Mouse (Mus musculus): ENCODE measurements around the gene Cabp4.
"Not testable (repeated sequence)": the region's sequence is repeated elsewhere in the genome, so short reads cannot be mapped to it uniquely, and the experiment has no call there.

The Cabp4 gene

DNA sequence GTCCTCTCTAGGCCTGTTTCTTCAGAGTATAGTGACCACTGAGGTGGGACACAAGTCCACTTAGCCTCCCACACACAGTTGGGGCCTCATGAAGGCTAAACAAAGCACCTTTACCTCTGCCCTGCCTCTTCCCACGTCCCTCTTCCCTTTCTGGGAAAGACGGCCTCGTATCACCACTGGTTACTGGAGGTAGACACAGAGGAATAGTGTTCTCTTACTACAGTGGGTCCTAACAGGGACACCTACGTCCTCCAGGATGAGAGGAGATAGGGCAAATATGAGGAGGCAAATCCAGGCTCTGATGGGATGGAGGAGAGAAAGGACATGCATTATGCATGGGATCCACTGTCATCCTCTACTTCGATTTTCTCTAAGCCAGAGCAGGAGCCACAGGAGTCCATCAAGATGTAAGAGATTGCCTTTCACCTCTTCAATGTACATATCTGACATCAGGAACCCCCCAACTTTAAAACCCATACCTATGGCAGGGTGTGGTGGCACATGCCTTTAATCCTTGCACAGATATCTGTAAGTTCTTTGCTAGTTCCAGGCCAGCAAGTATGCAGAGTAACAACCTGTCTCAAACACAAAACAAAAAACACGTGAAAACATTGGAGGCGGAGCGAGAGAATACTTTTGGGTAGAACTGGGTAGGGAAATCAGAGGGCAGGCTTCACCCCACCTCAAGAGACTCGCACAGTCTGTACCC, 4.1 kb upstream of the Cabp4 start:
- no peak for DNase-seq (ENCODE audit: low spot score in 2 of 2)

DNA sequence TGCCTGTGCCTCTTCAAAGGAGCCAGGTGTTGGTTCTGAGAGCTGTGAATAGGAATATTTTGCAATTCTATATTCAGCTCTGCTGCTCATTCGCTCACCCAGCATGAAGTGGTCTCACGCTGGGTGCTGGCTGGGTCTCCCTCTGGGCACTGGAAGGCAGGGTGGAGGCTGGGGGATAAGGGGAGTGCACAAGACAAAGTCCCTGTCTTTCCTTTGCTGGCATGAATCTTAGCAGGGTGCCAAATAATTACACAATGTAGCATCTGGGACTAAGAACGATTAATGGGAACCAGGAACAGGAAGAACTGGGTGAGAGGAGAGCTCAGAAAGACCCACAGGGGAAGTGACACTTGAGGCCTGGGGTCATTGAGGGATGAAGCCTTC, 3.2 kb upstream of the Cabp4 start:
- no peak for DNase-seq (ENCODE audit: low spot score in 2 of 2)

DNA sequence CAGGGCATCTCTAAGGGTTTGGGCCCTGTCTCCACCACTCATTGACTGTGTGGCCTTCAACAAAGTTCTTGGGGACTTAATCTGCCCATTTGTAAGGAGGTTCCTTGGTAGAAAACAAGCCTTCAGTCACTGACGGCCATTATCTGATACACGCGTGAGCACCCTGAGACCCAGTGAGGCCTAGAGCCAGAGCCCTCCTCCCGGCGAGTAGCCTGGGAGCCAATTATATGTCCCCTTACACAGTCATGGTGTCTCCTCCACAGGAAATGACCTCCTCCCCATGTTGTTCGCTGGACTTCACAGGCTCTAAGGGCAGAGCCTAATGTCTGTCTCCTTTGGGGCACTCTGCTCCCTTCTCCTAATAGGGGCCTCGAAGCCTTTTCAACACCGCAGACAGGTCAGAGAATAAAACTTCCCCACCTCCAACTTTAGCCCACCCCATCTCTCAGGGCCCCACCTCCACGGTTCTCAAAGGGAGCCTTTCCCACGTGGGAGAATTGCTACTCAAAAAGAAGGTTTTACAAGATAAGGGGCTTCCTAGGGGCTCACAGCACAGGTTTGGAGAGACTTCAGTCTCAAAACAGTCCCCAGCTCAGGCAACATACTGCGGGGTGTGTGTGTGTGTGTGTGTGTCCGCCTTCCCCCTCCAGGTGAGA, 2.7 kb upstream of the Cabp4 start:
- no peak for DNase-seq (ENCODE audit: low spot score in 2 of 2)

DNA sequence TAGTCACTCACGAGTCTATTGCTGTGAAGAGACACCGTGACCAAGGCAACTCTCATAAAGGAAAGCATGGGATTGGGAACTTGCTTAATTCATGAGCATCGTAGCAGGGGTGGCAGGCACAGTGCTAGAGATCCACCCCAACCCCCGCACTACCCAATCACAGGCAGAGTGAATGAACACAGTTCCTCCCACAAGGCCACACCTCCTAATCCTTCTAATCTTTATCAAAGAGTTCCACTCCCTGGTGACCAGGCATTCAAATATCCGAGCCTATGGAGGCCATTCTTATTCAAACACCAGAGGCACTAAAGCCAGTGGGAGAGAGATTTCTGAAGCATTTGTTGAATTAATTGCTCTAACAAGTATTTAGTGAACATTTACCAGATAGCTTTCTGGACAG, 2.1 kb upstream of the Cabp4 start:
- DNase-seq (ENCODE audit: low spot score in 2 of 2), result no peak

DNA sequence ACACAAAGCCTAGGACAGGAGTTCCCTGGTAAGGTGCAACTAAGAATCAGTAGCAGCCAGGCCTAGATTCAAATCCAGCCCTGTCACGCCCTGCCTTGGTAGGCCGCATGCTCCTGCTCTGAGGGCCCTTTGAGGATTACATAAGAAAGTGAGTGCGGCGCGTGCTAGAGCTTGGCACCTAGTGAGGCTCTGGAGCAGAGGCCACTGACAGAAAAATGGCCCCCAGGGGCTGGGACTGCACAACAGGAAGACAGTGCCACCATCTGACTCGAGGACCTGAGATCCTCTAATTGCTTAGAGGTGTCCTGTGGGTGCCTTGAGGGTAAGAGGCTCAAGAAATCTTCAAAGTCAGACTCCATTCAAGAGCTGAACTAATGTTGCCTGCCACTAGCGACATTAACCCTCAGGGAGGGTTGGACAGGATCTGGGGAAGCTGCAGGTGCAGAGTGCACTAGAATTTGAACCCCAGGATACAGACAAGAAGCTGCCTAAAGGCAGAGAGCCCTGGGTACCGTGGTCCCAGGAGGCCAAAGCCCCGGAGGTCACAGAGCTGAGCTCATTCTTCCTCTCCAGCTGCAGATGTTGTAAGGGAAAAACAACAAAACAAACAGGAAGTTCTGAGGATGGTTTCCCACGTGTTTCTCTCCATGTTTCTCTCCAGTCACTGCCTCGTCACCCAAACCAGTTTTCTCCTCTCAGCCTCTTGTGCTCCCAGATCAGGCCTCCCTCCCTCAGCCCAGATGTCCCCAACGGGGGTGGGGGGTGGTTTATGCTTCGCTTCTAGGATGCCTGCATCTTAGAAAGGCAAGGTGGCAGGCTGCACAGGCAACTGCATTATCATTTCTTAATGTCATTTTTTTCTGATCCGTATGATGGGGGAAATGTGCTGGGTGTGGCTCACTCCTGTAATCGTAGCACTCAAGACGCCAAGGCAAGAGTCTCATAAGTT, 991 bp upstream of the Cabp4 start:
- DNase-seq (ENCODE audit: low spot score in 2 of 2), result no peak

DNA sequence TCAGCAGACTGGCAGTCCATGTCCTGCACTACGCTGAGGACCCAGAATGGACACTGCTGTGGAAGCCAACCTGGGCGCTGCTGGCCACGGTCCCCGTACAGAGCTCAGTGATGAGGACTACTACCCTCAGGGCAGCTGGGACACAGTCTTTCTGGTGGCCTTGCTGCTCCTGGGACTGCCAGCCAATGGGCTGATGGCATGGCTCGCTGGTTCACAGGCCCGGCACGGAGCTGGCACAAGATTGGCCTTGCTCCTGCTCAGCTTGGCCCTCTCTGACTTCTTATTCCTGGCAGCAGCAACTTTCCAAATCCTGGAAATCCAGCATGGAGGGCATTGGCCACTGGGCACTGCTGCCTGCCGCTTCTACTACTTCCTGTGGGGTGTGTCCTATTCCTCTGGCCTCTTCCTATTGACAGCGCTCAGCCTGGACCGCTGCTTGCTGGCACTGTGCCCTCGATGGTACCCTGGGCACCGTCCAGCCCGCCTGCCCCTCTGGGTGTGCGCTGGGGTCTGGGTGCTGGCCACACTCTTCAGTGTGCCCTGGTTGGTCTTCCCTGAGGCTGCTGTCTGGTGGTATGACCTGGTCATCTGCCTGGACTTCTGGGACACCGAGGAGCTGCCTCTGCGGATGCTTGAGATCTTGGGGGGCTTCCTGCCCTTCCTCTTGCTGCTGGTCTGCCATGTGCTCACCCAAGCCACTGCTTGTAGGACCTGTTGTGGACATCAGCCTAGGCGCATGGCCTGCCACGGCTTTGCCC, 1.2 kb downstream of the Cabp4 start:
- no peak for DNase-seq (ENCODE audit: low spot score in 2 of 2)

DNA sequence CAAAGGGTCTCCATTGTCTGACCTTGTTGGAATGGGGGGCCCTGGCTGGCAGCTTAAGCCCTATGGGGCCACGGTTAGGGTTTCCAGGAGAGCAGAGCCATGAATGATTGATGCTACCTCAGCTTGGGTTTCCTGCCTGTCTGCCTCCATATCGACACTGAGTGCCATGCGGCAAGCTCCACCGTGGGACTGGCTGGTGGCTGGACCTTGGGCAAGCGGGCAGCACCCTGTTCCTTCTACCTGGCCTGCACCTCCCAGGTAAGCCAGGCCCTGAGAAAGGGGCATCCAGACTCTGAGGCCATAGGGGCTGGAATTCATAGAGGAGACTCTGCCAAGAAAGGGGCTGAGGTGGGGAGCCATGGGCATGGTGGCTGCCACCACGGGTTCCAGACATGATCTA, 3.7 kb downstream of the Cabp4 start:
- no peak for DNase-seq (ENCODE audit: low spot score in 2 of 2)

DNA sequence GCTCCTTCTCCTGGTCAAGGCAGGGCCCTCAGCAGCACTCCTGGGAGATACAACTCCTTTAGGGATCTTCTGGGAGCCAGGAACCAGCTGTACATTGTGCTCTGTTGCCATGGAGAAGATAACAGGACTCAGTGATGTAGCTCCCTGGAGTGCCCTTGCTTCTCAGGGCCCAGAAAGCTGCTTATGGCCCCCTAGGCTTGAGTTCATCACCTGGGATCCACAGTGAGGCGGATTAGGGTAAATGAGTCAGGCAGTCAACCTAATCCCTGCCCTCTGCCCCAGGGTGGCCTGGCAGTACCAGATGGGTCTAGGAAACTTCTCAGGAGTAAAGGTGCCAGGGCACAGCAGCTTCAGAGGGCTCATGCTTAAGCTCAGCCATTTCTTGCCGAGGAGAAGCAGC, 4.4 kb downstream of the Cabp4 start, which contains the start of gene Gpr152:
Gene Gpr152, plus strand, starts transcription at position 342 of the 400 bp plus-strand sequence.
- no peak for DNase-seq (ENCODE audit: low spot score in 2 of 2)

DNA sequence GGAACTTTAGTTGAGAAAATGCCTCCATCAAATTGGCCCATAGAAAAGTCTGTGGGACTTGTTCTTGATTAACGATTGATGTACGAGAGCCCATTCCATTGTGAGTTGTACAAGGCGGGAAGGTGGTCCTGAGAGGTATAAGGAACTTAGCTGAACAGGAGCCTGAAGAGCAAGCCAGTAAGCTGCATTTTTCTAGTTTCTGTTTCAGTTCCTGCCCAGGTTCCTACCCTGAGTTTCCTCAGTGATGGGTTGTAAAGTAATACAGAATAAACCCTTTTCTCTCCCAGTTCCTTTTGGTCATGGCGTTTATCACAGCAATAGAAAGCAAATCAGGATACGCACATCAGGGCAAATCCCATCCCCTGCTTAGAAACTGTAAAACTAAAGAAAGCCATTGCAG, 5.9 kb downstream of the Cabp4 start:
- no peak for DNase-seq (ENCODE audit: low spot score in 2 of 2)

DNA sequence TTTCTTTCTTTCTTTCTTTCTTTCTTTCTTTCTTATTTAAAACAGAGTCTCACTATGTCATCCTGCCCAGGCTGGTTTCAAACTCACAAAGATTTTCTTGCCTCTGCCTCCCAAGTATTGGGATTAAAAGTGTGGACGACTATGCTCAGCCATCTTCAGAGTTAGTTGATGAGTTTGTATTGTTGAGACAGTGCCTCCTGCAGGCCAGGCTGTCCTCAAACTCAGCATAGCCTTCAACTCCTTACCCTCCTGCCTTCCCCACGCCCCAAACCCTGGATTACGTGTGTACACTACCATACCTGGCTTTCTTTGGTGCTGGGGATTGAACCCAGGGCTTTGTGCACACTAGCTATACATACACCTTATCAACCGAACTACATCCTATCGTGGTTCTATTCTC, 7.4 kb downstream of the Cabp4 start:
- DNase-seq (ENCODE audit: low spot score in 2 of 2), result no peak

DNA sequence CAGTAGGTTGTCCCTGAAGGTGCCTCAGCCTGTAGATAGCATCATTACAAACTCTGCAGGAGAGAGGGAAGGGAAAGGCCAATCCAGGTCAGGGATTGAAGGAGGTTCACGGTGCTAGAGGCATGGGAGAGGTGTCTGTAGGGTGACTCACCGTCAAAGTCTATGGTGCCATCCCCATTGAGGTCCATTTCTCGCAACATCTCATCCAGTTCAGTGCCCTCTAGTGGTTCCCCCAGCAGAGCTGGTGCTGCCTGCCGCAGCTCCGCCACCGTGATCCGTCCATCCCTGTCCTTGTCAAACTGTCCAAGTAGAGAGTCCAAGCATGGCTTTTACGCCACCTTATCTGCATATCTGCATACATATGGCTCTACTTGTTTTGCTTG, 7.9 kb downstream of the Cabp4 start:
- DNase-seq (ENCODE audit: low spot score in 2 of 2), result peak in 1 of 2 experiments; percentile 50

DNA sequence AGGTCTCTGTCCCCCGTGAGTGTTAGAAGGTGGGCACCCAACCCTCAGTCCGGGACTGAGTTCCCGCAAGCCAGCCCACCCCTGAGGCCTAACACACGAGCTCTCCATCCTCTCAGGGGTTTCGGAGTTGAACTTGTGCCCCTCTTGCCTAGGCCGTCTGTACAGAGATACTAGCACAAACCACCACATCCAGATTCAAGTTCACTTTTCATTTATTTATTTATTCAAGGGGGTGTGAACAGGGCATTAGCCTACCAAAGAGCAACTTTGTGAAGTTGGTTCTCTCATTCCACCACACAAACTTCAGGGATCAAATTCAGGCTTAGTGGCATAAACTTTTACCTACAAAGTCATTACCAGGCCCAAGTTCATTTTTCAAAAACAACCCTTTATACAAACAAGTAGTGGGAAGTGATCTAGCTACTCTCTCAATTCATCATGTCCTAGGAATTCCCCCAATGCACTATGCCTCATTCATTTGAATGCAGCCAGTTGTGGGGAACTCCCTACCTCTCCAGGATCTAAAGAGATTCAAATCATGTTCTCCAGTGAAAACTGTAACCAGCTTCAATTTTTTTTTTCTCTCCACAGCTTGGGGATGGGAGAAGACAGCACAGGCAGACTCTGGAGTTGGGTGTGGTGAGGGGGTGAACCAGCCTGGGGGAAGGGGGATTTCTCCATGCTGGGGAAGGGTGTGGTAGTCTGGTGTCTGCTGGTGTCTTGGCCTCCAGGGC, 8.4 kb downstream of the Cabp4 start:
- not testable (repeated sequence) for DNase-seq (ENCODE audit: low spot score in 2 of 2)

DNA sequence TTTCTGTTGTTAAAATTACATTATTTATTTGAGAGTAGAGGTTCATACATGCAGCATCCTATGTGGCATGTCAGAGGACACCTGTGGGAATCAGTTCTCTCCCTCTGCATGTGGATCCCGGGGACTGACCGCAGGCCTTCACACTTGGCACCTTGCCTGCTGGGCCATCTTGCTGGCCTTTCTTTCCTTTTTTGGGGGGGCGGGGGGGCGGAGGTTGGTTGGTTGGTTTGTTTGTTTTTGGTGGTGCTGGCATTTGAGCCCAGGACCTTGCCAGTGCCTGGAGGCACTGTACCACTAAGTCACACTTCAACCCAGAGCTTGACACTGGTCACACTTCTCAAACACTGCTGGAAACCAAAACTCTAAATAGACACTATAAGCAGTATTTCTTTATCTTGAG, 9.5 kb downstream of the Cabp4 start:
- DNase-seq (ENCODE audit: low spot score in 2 of 2), result no peak

DNA sequence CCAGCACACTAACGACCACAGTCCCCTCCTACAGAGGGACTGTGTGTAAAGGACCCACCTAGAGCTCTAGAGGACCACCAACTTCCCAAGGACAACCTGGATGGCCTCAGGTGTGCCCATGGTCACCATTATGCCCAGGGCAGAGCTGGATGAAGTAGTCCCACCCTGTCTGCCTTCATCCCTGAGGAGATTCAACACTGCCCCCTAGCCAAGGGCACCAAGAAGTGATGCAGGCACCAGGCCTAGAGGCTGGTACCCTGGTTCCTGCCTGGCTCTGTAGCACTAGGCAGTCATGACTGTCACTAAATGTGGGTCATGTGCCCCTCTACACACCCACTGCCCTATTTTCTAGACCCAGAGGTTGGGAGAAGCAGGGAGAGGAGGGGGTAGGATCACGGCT, 12.1 kb downstream of the Cabp4 start:
- no peak for DNase-seq (ENCODE audit: low spot score in 2 of 2)

DNA sequence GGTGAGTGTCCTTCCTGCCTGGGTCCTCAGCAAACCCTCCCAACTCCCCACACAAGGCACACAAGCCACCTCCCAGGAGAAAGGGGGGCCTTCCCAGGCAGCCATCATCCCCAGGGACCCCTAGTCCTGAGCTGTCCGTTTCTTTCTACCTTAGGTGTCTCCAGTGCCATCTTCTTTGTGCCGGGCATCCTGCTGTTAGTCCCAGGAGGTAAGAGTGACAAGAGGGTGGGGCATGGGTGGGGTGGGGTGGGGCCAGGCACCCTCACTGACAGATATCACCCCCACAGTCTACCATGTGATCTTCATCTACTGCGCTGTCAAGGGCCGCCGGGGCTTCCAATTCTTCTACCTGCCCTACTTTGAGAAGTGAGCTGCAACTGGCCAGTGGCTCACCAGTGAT, 12.8 kb downstream of the Cabp4 start:
- no peak for DNase-seq (ENCODE audit: low spot score in 2 of 2)

DNA sequence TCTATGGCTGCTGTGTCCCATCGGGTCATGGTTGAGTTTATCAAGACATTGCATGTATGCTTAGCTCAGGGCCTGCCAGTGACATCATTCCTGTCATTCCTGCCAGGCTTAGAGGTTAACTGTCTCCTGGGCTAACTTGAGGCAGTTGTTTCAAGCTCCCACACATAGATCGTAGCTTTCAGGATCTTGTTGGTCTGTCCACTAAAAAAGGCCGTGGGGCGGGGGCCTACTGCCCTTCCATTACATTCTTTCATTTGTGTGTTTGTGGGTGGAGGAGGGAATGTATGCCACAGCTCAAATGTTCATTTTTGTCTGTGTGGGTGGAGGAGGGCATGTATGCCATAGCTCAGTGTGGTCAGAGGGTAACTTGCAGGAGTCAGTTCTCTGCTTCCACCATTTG, 13.7 kb downstream of the Cabp4 start:
- DNase-seq (ENCODE audit: low spot score in 2 of 2), result no peak

DNA sequence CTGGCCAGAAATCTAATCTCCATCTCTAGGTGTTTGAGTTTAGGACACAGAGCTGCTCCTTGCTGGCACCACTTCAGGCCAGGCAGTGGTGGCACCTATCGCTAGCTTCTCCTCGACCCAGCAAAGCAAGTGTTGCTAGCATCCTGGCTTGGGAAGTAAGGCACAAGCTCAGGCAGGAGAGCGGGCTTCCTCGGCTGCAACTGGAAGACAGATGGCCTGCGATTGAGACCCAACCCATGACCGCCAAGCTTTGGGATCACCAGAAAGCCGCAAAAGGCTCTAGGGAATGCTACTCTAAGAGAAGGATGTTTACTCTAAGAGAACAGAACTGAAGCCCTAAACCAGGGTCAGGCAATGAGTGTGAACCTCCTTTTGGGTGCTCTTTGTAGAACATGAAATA, 14.4 kb downstream of the Cabp4 start:
- DNase-seq (ENCODE audit: low spot score in 2 of 2), result no peak

DNA sequence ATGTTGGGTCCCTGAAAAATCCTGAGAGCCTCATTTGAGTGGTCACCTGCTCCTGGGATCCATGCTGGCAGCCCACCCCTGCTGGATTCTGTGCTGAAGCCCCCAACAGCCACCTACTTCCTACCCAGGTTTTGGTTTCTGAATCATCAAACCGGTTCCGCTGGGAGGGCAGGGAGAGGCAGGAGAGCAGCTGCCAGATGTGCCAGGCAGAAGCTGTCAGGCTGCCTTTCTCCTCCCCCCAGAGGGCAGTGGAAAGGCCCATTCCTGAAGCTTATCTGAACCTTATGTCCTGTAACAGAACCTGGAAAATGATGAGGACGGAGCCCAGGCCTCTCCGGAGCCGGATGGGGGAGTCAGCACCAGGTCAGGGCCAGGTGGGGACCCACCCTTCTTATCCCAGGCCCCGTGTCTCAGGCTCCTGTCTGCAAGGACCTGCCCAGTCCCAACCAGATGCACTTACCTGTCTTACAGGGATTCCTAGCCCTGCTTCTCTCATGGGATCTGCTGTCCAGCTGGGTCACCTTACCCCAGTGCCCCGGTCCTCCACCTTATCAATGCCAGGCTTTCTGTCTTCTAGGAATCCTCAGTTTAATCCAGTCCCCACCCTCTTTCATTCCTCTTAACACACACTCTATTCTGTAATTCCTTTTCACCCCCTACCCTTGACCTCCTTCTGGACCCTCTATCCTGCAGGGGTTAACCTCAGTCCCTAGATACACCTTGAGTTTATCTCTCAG, 16.9 kb downstream of the Cabp4 start:
- no peak for DNase-seq (ENCODE audit: low spot score in 2 of 2)

DNA sequence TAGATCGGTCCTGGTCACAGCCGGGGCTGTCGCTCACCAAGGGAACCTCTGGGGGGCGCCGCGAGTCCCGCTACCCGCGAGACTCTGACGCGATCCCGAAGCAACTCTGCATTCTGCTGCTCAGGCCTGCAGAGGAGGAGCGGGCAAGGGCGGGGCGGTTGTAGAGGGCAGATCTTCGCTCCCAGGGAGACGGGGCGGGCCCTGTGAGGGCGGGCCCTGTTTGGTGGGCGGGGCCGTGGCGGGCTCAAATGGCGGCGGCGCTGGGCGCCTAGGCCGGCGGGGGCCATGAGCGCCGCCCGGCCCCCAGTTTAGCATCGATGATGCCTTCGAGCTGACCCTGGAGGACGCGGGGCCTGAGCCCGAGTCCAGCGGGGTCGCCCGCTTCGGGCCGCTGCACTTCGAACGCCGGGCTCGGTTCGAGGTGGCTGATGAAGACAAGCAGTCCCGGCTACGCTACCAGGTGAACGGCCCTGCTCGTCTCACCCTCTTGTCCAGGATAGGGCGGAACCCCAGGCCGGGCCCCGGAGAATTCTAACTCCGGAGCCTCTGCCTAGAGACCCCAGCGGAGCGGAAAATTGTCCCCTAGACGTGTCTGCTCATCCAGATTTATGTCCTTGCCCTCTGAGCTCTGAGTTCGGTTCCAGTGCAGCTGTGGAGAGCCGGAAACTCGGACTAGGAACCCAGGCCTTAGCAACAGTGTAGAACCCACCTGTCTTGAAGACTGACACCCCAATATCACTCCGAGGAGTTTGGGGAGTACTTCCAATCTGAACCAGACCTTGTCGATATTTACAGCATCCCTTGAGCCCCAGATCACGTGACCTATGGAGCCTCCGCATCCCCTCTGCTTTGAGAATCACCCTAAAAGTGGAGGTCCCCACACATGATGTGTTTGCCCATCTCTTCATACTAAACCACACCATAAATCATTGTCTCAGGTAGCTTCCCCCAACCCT, 17.8 kb downstream of the Cabp4 start, which contains the start of gene Aip:
Gene Aip, minus strand, starts transcription at position 118 of the 956 bp plus-strand sequence.
- DNase-seq (ENCODE audit: low spot score in 2 of 2), result peak; percentile 98 to 99

All from natural killer cell, adult 2 months (primary cell).